Mouse (Mus musculus) gastrocnemius, postnatal 14 days (tissue): ENCODE measurements around the gene Aff1. TPM values are rescaled to one million over a fixed set of nuclear protein-coding genes. Genes with fewer than 3 reads are reported as not detected.

ENCODE experiments used
- DNase-seq: peaks from one replicate; pipeline ENCODE4 v3.0.0; 2021; ENCODE audit warnings: mixed read lengths
- intact Hi-C: fragments of 180-260 bp; cut with DNase I; formaldehyde crosslinking; loops from one replicate; pipeline ENCODE4 v1.15.1; 2025; ENCODE audit warnings: low total_unique reads
- total RNA-seq, 2 experiments: library from RNA; stranded (reverse); gene quantifications; 2 replicates each; pipeline ENCODE4 v1.2.3; 2021

The Aff1 gene
- total RNA-seq, 2 experiments from 2014 or later, result 26.3 to 45.5 TPM

- DNase-seq, result no peak
- intact Hi-C loops, result no loop called here
Observed at GRCm38 (mm10) chr5:103765356-103765755, 73.2 kb downstream of the Aff1 start.

DNA sequence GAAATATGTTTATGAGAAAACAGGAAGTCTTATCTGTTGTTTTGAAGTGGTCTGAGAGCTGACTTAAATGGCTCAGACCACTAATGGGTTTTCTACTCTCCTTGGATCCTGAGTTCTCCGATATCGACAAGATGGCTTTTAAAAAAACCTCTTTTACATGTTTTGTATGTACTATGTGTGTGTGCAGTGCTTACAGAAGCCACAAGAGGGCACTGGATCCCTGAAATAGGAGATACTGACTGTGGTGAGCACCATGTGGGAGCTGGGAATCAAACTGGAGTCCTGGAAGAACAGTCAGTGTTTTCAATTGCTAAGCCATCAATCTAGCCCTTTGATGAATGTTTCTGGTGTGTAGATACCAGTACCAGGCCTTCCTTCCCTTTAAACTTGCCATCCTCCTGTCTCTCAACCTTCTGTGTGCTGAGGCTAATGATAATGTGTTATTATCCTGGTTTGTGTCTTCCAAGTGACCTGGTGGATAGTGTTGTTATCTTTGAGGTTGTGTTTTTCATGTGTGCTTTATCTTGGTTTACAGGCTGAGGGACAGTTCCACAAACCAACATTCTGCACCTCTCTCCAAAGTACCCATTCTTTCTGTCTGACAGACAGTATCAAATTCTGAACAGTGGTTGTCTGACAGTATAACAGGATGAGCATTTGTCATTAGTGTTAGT is 73.7 kb downstream of the Aff1 start:
- DNase-seq, result no peak
- intact Hi-C loops, result no loop called here

DNA sequence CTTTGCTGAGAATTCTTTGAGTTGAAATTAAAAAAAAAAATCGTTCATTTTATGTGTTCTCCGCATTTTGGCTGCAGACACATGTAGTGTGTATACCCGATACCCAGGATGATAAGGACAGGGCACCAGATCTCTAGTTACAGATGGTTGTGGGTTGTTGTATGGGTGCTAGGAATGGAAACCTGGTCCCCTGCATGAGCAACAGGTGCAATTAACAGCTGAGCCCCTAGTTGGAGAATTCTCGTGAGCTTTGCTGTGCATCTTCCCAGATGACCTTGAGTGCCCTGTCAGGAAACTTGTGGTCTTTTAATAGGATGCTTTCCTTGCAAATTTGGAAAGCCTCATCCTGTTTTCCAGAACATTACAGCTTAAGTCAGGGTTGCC is 74.2 kb downstream of the Aff1 start:
- DNase-seq, result no peak

DNA sequence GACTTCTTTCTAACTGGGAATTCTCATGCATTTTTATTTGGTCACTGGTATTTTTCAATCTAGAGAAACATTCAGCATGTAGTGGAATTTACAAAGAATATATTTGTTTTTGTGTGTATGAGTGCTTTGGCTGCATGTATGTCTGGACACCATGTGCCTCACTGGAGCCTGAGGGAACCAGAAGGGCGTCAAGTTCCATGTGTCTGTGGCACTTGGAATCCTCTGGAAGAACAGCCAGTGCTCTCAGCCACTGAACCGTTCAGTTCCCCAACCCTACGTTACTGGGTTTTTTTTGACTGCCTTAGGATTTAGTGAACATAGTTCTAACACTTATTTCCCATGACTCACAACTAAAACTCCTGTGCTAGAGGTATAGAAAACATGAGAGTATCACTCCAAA is 76.8 kb downstream of the Aff1 start:
- no peak for DNase-seq

More for the DNA sequence above, 74.2 kb downstream of the Aff1 start:
- intact Hi-C loops, result no loop called here

GRCm38 (mm10) chr5:103769701-103770100 is 77.5 kb downstream of the Aff1 start:
- intact Hi-C loops, result no loop called here
- DNase-seq, result no peak

More for the DNA sequence above, 76.8 kb downstream of the Aff1 start:
- intact Hi-C loops, result no loop called here

- intact Hi-C loops, result no loop called here
- no peak for DNase-seq
Observed at GRCm38 (mm10) chr5:103770447-103771222, 78.5 kb downstream of the Aff1 start.

DNA sequence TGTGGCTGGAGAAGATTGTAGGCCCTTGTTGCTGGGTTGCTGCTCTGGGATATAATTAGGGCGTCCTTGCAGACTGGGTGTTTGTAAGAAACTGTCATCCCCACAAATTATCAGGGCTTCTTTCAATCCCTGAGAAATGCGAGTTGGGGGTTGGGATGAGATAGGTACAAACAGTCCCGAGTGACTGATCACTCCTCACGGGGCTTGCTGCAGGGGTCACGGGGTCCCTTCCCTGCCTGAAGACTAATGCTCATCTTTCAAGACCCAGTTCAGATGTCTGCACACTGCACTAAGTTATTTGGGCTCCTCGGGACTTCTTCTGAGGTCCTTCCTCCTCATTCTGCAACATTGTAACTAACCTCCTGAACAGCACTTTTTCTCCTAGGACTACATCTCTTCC is 79.2 kb downstream of the Aff1 start:
- intact Hi-C loops, result no loop called here

GRCm38 (mm10) chr5:103772252-103772651 is 80.1 kb downstream of the Aff1 start:
- intact Hi-C loops, result no loop called here
- DNase-seq, result no peak

More for the DNA sequence above, 79.2 kb downstream of the Aff1 start:
- no peak for DNase-seq

DNA sequence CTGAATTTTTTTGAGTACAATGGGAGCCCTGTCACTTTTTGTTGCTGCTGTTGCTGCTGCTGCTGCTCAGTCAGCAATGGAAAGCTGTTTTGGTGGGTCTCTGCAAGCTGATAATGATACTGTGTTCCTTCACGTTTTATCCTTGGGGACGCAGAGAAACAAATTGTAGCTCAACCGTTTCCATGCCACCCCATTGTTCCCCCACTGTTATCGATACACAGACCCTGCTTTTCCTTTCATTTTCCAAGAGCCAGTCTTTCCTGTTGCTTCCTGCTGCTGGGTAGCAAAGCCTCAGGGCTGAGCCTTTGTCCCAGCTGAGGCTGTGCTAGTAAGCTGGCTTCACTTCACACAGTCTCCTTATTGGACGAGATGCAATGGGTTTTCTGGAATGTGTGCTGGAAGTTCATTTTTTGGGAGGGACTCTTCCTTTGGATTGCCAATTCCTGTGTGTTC is 81.0 kb downstream of the Aff1 start:
- DNase-seq, result peak; percentile 43
- intact Hi-C loops, result no loop called here

DNA sequence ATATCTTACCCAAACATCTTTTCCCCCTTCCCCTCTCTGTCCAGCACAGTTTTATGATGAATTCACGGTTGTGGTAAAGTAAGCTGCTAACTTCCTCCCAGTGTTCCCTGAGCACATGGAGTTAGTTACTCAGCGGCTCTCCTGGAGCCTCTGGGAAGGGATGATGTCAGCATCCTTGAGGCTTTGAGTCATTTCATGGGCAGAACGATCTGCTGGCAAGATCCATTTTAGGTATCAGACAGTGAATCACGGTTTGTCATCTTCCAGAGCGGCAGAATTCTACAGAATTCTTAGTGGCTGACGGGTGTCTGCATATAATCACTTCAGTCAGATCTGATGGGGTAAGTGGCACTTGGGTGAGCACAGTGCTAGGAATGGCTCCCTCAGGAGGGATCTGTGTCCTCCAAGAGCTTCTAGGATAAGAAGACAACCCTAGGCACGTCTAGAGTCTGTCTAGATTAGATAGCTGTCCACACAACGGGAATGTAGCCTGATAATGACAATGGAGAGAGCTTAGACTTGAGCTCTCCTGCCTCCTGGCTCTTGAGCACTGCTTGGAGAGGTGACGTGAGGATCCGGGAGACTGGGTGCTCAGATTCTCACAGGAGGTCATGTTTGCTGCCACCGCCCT is 82.6 kb downstream of the Aff1 start:
- no peak for DNase-seq
- intact Hi-C loops, result no loop called here

DNA sequence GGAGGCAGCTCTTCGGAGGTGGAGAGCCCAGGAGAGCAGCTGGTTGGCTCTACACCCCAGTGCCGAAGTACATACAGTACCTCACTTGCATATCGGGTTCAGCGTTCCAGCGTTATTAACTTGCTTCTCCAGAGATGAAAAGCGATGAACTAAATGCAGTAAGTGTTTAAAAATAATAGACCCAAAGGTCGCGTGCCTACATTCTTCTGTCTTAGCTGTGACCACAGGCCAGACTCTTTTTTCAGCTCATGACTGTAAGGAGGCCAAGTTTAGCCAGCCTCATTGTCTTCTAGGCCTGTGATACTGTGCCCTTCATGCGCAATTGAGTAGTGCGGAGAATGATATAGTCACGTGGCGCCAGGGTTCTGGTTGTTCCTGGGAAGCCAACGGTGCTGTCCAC is 83.3 kb downstream of the Aff1 start:
- intact Hi-C loops, result no loop called here
- no peak for DNase-seq

- DNase-seq, result no peak
- intact Hi-C loops, result no loop called here
Observed at GRCm38 (mm10) chr5:103776842-103777241, 84.7 kb downstream of the Aff1 start.

DNA sequence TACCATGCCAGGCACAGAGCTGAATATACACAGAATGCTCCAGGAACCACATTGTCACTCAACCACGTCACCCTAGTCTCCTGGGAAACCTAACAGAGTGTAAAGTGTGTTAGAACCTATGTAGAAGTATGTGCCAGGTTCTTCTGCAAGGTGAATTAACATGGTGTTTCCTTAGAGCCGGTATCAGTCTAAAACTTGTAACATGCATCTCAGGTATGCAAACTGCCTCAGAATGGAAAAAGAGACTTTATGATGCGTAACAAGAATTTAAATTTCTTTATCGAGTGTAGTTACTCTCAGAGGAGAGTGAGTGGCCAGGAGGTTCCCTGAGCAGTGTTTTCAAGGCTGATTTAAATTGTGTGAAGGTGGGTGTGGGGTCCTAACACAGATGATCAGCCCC is 85.3 kb downstream of the Aff1 start:
- no peak for DNase-seq
- intact Hi-C loops, result no loop called here

GRCm38 (mm10) chr5:103778314-103779117 is 86.3 kb downstream of the Aff1 start:
- DNase-seq, result peak; percentile 45

DNA sequence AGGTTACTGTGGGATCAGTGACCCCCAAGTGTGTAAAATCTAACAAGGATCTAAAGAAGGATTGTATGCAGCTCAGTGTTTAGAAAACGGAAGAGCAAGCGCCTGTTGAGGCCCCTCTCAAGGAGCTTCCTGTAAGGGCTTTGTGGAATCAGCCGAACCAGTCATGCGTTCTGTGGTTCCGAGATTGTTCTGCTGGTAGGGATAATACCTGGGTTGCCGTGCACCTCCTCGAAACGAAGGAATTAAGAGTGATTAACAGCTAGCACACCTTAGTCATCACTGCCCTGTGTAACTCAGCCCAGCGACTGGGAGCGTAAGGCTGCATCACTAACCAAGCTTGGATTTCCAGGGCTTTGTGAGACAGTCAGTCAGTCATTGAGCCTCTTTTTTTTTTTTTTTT is 87.7 kb downstream of the Aff1 start:
- intact Hi-C loops, result no loop called here

More at GRCm38 (mm10) chr5:103778314-103779117, 86.3 kb downstream of the Aff1 start:
- intact Hi-C loops, result no loop called here

DNA sequence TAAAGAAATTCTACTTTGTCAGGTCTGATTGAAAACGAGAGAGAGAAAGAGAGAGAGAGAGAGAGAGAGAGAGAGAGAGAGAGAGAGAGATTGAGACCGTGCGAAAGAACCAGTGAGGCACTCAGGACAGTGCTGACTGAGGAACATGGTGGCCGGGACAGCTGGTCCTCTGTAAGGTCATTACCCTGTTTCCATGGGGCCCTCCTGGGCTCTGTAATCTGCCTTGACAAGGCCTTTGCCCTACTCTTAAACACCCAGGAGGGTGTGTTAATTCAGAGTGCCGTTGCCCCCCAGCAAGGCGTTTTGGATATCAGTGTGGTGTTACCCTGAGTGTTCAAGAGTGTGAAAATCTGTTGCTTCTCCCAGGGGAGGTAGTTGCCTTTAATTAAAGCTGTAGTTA is 88.1 kb downstream of the Aff1 start:
- no peak for DNase-seq
- intact Hi-C loops, result no loop called here

More for the DNA sequence above, 87.7 kb downstream of the Aff1 start:
- no peak for DNase-seq

DNA sequence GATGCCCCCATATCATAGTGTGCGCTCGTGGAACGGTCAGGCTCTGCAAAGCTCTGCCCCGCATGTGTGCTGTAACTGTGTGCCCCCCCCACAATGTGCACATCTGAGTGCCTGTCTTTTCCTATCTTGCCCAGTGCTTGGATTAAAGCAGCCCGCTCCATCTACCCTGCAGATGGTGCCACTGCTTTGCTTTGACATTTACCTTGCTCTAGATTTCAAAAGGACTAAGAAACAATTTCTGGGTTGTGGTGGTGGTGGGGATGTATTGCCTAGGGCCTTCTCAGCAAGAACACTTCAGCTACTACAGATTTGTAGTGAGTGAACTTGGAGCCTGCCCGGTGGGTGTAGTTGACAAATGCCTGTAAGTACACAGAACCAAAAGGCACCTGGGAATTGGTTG is 88.7 kb downstream of the Aff1 start:
- intact Hi-C loops, result no loop called here
- no peak for DNase-seq

DNA sequence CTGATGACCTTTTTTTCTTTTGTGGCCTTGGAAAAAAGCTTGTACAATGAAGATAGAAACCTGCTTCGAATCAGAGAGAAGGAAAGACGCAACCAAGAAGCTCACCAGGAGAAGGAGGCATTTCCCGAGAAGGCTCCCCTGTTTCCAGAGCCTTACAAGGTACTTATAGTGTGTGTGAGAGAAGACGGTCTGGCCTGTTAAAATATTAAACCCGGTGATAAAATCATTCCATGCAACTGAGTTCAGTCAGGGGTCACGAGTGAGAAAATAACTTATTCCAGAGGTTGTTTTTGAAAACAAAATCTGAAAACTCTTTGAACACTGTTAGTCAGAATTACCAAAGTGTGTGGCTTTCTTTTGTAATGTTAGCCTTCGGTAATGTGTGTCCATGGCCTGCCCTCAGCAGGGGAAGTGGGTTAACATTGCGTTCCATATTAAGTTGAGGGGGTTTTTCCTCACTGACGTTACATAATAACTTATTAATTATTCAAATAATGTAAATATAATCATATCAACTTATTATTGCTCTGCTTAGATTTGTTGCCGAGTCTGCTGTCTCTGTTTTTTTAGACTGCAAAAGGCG is 91.0 kb downstream of the Aff1 start:
- DNase-seq, result no peak
- intact Hi-C loops, result no loop called here

DNA sequence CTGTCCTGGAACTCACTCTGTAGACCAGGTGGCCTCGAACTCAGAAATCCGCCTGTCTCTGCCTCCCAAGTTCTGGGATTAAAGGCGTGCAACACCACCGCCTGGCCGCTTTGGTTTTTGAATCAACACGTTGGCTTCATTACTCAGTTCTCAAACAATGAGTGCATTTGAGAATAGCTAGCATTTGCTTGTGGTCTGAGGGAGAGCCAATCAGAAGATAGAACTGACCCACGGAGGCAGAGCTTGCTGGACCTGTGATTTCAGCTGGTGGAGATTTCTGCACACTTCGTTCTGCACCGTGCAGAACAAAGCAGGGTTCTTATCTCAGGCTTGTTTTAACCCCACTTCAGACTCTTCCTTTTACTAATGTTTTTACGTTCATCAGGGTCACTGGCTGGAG is 93.9 kb downstream of the Aff1 start:
- DNase-seq, result no peak
- intact Hi-C loops, result no loop called here
